Mouse (Mus musculus): ENCODE measurements around the gene Garnl3. TPM values are rescaled to one million over a fixed set of nuclear protein-coding genes. Genes with fewer than 3 reads are reported as not detected.

Garnl3 gene
- total and polyA plus RNA-seq, 3 experiments = 0.08 to 0.19 TPM; not detected in 1

- TF ChIP-seq ELF1 (IDR thresholded peaks at IDR 0.05; ENCODE audit: low read depth, low read length) = no peak
- TF ChIP-seq NELFE (IDR thresholded peaks at IDR 0.05; ENCODE audit: low read depth, low read length) = no peak
- TF ChIP-seq CTCF (conservative IDR thresholded peaks at IDR 0.05 in 1 of 2, IDR thresholded peaks at IDR 0.05 in 1 of 2; ENCODE audit: low read depth in 2 of 2, low read length in 2 of 2) = no peak
Measured at GRCm38 (mm10) chr2:32969326-32969725, 162.1 kb downstream of the Garnl3 start (continued).

- H3K4me3 ChIP-seq (replicated peaks in 1 of 3; ENCODE audit: low read depth in 2 of 3, low read length in 2 of 3, poor library complexity in 1 of 3) = no peak overlapping the region
- H3K36me3 ChIP-seq (replicated peaks in 1 of 2; ENCODE audit: control insufficient read depth in 1 of 2, insufficient read depth in 1 of 2, low read length in 1 of 2) = peaks cover 18 to 38% of the 10 kb centered on the region in 2 experiments
- H3K9me3 ChIP-seq (replicated peaks; ENCODE audit: low read length) = no peaks in the 10 kb centered on the region
- H3K79me2 ChIP-seq (replicated peaks; ENCODE audit: control insufficient read depth, extremely low read depth, insufficient read depth, poor library complexity, severe bottlenecking) = peaks cover 19% of the 10 kb centered on the region
- H3K27ac ChIP-seq (ENCODE audit: insufficient read depth, low read depth) = no peak overlapping the region
- peaks cover 2 to 34% of the 10 kb centered on the region in 2 experiments; a peak in 3 of 4 replicates for H3K4me1 ChIP-seq (ENCODE audit: control insufficient read depth in 1 of 2, insufficient read depth in 2 of 2)
- no peak overlapping the region for H3K9ac ChIP-seq (ENCODE audit: insufficient read depth, low read depth)
- no peak for DNase-seq (ENCODE audit: extremely low read depth)
- dilution Hi-C loops (cut with MboI; ENCODE audit: extremely low pct_ligation_motif_present, extremely low pct_unique_long_range_greater_than_20kb, low sequenced_read_pairs) = no loop called here
- no peaks in the 10 kb centered on the region for H3K27me3 ChIP-seq (replicated peaks)
- in situ Hi-C loops (cut with MboI; ENCODE audit: low pct_ligation_motif_present, low pct_unique_long_range_greater_than_20kb, low sequenced_read_pairs) = no loop called here
- TF ChIP-seq CHD1 (IDR thresholded peaks at IDR 0.05; ENCODE audit: low read depth, low read length) (no peak), USF2 (conservative IDR thresholded peaks at IDR 0.05; ENCODE audit: low read depth, low read length) (no peak), ELF1 (IDR thresholded peaks at IDR 0.05; ENCODE audit: low read depth, low read length) (no peak), CTCF (conservative IDR thresholded peaks at IDR 0.05 in 1 of 2, IDR thresholded peaks at IDR 0.05 in 1 of 2; ENCODE audit: low read depth in 2 of 2, low read length in 2 of 2) (no peak), ZC3H11A (IDR thresholded peaks at IDR 0.05; ENCODE audit: low read depth, low read length) (no peak), CHD2 (IDR thresholded peaks at IDR 0.05; ENCODE audit: low read length) (no peak), EP300 (IDR thresholded peaks at IDR 0.05; ENCODE audit: low read length) (no peak), JUND (conservative IDR thresholded peaks at IDR 0.05; ENCODE audit: low read depth, low read length) (no peak), MAZ (IDR thresholded peaks at IDR 0.05; ENCODE audit: low read depth, low read length) (no peak), IRF4 (IDR thresholded peaks at IDR 0.05; ENCODE audit: low read depth, low read length) (no peak), TCF12 (IDR thresholded peaks at IDR 0.05; ENCODE audit: low read depth, low read length) (no peak), RCOR1 (conservative IDR thresholded peaks at IDR 0.05; ENCODE audit: low read depth, low read length) (no peak), MXI1 (IDR thresholded peaks at IDR 0.05; ENCODE audit: low read depth, low read length) (no peak), ETS1 (conservative IDR thresholded peaks at IDR 0.05; ENCODE audit: low read depth, low read length) (no peak)
- no peak overlapping the region for H3K4me2 ChIP-seq (ENCODE audit: insufficient read depth, low read depth, poor library complexity, severe bottlenecking)
Measured at GRCm38 (mm10) chr2:32968024-32968614, 163.3 kb downstream of the Garnl3 start.

GRCm38 (mm10) chr2:32966689-32967631 is 164.5 kb downstream of the Garnl3 start:
- dilution Hi-C loops (cut with MboI; ENCODE audit: extremely low pct_ligation_motif_present, extremely low pct_unique_long_range_greater_than_20kb, low sequenced_read_pairs) = no loop called here
- peaks cover 31% of the 10 kb centered on the region for H3K79me2 ChIP-seq (replicated peaks; ENCODE audit: control insufficient read depth, extremely low read depth, insufficient read depth, poor library complexity, severe bottlenecking)
- H3K4me2 ChIP-seq (ENCODE audit: insufficient read depth, low read depth, poor library complexity, severe bottlenecking) = peak overlapping the region; percentile 44
- H3K27me3 ChIP-seq (replicated peaks) = no peaks in the 10 kb centered on the region
- peak overlapping the region; percentile 82 for H3K9ac ChIP-seq (ENCODE audit: insufficient read depth, low read depth)
- DNase-seq (ENCODE audit: extremely low read depth) = peak; percentile 87
- peak overlapping the region; percentile 88 for H3K27ac ChIP-seq (ENCODE audit: insufficient read depth, low read depth)
- peaks cover 2 to 34% of the 10 kb centered on the region in 2 experiments; a peak in 3 of 4 replicates for H3K4me1 ChIP-seq (ENCODE audit: control insufficient read depth in 1 of 2, insufficient read depth in 2 of 2)
- in situ Hi-C loops (cut with MboI; ENCODE audit: low pct_ligation_motif_present, low pct_unique_long_range_greater_than_20kb, low sequenced_read_pairs) = no loop called here
- H3K9me3 ChIP-seq (replicated peaks; ENCODE audit: low read length) = no peaks in the 10 kb centered on the region
- peaks cover 27 to 50% of the 10 kb centered on the region in 2 experiments for H3K36me3 ChIP-seq (replicated peaks in 1 of 2; ENCODE audit: control insufficient read depth in 1 of 2, insufficient read depth in 1 of 2, low read length in 1 of 2)
- H3K4me3 ChIP-seq (replicated peaks in 1 of 3; ENCODE audit: low read depth in 2 of 3, low read length in 2 of 3, poor library complexity in 1 of 3) = peak overlapping the region; percentile 71 to 85 (median 83)
- peak; percentile 84 for TF ChIP-seq NELFE (IDR thresholded peaks at IDR 0.05; ENCODE audit: low read depth, low read length)
- peak; percentile 83 for TF ChIP-seq NRF1 (IDR thresholded peaks at IDR 0.05; ENCODE audit: low read depth, low read length)
- TF ChIP-seq USF1 (IDR thresholded peaks at IDR 0.05; ENCODE audit: low read depth, low read length) = peak; percentile 79
- TF ChIP-seq GABPA (IDR thresholded peaks at IDR 0.05; ENCODE audit: insufficient replicate concordance, low read depth, low read length) = peak; percentile 11; the same call in 1 of the 2 replicates
- peak; percentile 65; the same call in 1 of the 2 replicates for TF ChIP-seq CHD2 (IDR thresholded peaks at IDR 0.05; ENCODE audit: low read length)
- TF ChIP-seq POLR2AphosphoS2 (IDR thresholded peaks at IDR 0.05; ENCODE audit: low read depth, low read length) = no peak
- TF ChIP-seq JUN (IDR thresholded peaks at IDR 0.05; ENCODE audit: insufficient read depth, low read depth, low read length) = no peak
- TF ChIP-seq KAT2A (IDR thresholded peaks at IDR 0.05; ENCODE audit: insufficient replicate concordance, low read length) = peak; percentile 88; the same call in 1 of the 2 replicates
- TF ChIP-seq TBP (conservative IDR thresholded peaks at IDR 0.05; ENCODE audit: low read depth, low read length) = peak; percentile 53; the same call in 1 of the 2 replicates
- TF ChIP-seq E2F4 (IDR thresholded peaks at IDR 0.05; ENCODE audit: insufficient replicate concordance, low read depth, low read length) = no peak
- TF ChIP-seq MAZ (IDR thresholded peaks at IDR 0.05; ENCODE audit: low read depth, low read length) = 0 out of 2 replicates have a peak, but pooled peaks have one; percentile 46
- no peak; the same call in 1 of the 2 replicates for TF ChIP-seq ETS1 (conservative IDR thresholded peaks at IDR 0.05; ENCODE audit: low read depth, low read length)
- no peak for TF ChIP-seq JUND (conservative IDR thresholded peaks at IDR 0.05; ENCODE audit: low read depth, low read length)
- TF ChIP-seq IRF4 (IDR thresholded peaks at IDR 0.05; ENCODE audit: low read depth, low read length) = no peak; the same call in 1 of the 2 replicates
- peak; percentile 92 for TF ChIP-seq POLR2A (IDR thresholded peaks at IDR 0.05; ENCODE audit: low read depth, low read length)
- peak; percentile 93 for TF ChIP-seq TCF12 (IDR thresholded peaks at IDR 0.05; ENCODE audit: low read depth, low read length)
- TF ChIP-seq MAFK (IDR thresholded peaks at IDR 0.05; ENCODE audit: insufficient replicate concordance, low read length) = no peak

All from CH12.LX (cell line).